Mouse (Mus musculus): ENCODE data around the gene Pard3. TPM values are rescaled to one million over a fixed set of nuclear protein-coding genes. Genes with fewer than 3 reads are reported as not detected.
A peak's percentile ranks its signal among the peaks of the same experiment; 100 is the strongest.

Gene Pard3
- polyA plus RNA-seq, 1 experiment from 2014 or later: 16.1 TPM

DNA sequence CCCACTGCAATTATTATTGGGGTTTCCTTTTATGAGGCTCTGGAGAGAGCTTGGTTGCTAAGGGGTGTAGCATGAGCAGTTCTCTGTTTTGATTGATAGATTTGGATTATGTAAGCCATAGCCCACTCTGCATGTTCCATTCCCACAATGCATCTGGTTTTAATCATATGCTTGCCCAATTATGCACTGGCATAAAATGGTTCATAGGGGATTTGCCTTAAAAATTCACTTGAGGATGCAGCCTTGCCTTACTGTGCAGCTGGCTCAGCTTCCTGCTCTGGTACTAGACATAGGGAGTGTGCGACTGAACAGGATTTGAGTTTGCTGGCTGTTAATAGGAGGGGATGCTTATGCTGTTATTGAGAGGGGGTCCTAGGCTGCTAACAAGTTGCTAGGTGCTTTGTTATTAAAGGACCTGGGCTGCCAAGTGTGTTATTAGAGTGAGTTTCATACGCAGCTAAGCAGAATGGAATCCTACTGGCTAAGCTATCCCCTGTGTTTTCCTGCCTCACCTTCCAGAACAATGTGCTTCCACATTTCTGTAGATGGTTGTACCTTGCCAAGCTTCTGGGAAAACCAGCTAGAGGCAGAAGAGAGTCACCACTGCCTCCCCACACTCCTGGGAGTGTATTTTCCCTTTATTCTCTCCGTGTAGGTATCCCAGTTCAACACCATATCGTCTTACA, 151.2 kb downstream of the Pard3 start:
- ATAC-seq (ENCODE audit: low FRiP score): peak; percentile 84
- Histone ChIP-seq H3K9me3 (replicated peaks) (no peaks in the 10 kb centered on the region), H3K27ac (replicated peaks) (peak overlapping the region; percentile 54), H3K4me2 (no peak overlapping the region; the same call in 1 of the 2 replicates), H3K36me3 (no peaks in the 10 kb centered on the region), H3K4me3 (replicated peaks) (no peak overlapping the region), H3K27me3 (replicated peaks) (no peaks in the 10 kb centered on the region), H3K4me1 (peaks cover 35% of the 10 kb centered on the region), H3K9ac (replicated peaks) (no peak overlapping the region)
- WGBS: 35% methylated on average over 4 of the region's 4 CpGs

DNA sequence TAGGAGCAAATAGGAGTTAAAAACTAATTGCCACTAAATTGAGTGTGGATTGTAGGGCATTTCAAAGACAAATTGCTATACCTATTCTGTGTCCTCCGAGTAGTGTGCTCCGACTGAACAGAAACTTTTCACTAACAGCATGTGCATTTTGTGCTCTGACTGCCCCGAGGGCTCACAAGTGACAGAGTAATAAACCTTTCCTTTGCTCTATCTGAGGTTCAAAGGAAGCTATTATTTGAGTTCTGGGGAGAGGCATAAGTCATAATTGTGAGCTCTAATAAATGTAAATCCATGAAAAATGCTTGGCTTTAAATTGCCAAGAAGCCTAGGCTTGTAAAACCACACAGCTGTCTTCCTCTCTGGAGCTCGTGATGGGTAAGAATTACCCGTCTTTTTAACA, 156.5 kb downstream of the Pard3 start:
- Histone ChIP-seq H3K36me3 (no peaks in the 10 kb centered on the region), H3K27me3 (replicated peaks) (no peaks in the 10 kb centered on the region), H3K27ac (replicated peaks) (0 out of 2 replicates have a peak overlapping the region, but pooled peaks have one; percentile 60), H3K9me3 (replicated peaks) (no peaks in the 10 kb centered on the region), H3K4me1 (peaks cover 43% of the 10 kb centered on the region), H3K4me2 (no peak overlapping the region), H3K4me3 (replicated peaks) (no peak overlapping the region), H3K9ac (replicated peaks) (no peak overlapping the region)
- 15% methylated on average over 5 of the region's 5 CpGs for WGBS
- no peak for ATAC-seq (ENCODE audit: low FRiP score)

DNA sequence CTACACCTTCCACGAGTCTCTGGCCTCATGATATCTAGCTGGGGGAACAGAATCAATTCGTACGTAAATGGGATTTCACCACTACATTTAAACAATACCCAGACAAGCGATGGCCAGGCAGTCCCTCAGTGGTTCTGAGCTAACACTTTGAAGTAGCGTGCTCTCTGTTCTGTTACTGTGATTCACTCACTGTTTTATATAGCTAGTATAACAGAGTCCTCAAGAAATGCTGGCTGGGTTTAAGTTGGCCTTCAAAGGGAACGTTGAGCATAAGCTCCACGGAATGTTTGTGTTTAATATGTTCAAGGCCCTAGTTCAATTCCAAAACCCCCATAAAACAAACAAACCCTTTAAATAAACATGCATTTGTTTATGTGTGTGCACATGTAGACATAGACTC, 156.9 kb downstream of the Pard3 start:
- Histone ChIP-seq H3K9me3 (replicated peaks) (no peaks in the 10 kb centered on the region), H3K27ac (replicated peaks) (no peak overlapping the region), H3K4me2 (no peak overlapping the region), H3K27me3 (replicated peaks) (no peaks in the 10 kb centered on the region), H3K36me3 (no peaks in the 10 kb centered on the region), H3K4me3 (replicated peaks) (no peak overlapping the region), H3K9ac (replicated peaks) (no peak overlapping the region), H3K4me1 (peaks cover 40% of the 10 kb centered on the region)
- WGBS: 42% methylated on average over 7 of the region's 7 CpGs
- ATAC-seq (ENCODE audit: low FRiP score): no peak

DNA sequence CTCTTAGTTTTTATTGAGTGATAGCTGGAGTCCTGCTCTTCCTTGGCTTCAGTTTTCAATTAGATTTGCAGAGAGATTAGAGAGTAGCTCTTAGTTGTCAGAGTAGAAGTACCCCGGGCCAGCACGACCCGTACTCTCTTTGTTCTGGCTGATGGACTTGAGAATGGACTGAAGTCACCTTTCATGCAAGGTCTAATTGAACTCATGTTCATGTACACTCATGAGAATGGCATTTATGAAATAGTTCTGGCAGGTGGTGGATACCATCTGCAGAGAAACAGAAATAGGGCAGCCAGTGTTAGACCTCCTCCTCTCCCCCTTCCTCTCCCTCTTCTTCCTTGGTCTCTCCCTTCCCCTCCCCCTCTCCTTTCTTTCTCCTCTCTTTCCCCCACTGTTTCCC, 158.7 kb downstream of the Pard3 start:
- Histone ChIP-seq H3K27me3 (replicated peaks) (no peaks in the 10 kb centered on the region), H3K4me3 (replicated peaks) (no peak overlapping the region), H3K9me3 (replicated peaks) (no peaks in the 10 kb centered on the region), H3K27ac (replicated peaks) (no peak overlapping the region), H3K4me2 (no peak overlapping the region), H3K36me3 (no peaks in the 10 kb centered on the region), H3K4me1 (peaks cover 40% of the 10 kb centered on the region), H3K9ac (replicated peaks) (no peak overlapping the region)
- no peak for ATAC-seq (ENCODE audit: low FRiP score)
- 83% methylated on average over 3 of the region's 3 CpGs for WGBS

DNA sequence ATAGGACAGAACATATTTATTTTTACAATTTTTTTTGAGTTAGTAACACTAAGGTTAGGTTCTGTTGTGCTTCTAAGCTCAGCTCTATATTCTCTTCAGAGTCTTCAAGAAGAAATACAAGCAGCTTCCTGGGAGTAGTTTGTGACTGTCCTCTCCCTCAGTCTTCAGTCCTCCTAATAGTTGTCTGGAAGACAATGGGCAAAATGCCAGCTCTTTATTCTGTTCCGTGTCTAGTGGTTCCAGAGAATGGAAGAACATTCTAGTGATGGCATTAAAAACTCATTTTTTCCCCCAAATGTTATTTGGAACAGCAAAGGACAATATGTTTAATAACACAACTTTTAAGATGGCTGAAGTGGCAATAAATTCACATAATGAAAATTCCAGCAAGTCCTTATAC, 163.3 kb downstream of the Pard3 start:
- Histone ChIP-seq H3K27ac (replicated peaks) (no peak overlapping the region), H3K36me3 (no peaks in the 10 kb centered on the region), H3K4me1 (peaks cover 31% of the 10 kb centered on the region), H3K4me3 (replicated peaks) (no peak overlapping the region), H3K9ac (replicated peaks) (no peak overlapping the region), H3K9me3 (replicated peaks) (no peaks in the 10 kb centered on the region), H3K4me2 (no peak overlapping the region), H3K27me3 (replicated peaks) (no peaks in the 10 kb centered on the region)
- 16% methylated on average over 1 of the region's 1 CpGs for WGBS
- no peak for ATAC-seq (ENCODE audit: low FRiP score)

DNA sequence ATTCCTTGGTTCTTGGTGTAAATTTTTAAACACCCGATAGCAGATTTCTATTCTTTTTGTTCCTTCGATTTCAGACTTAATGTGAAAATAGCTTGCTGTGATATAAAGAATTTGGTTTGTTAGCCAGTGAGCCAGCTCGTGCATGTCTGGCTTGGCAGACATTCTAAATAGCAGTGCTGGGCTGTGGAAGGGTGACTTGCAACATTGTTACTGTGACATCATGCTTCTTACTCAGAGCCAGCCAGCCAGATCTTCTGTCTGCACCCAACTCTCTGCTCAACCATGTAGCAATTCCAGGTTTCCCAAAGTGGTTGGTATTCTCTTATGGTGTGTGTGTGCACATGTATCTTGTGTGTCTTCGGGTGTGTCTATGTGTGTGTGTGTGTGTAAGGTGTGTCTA, 163.7 kb downstream of the Pard3 start:
- Histone ChIP-seq H3K27ac (replicated peaks) (peak overlapping the region; percentile 58), H3K4me3 (replicated peaks) (no peak overlapping the region), H3K9me3 (replicated peaks) (no peaks in the 10 kb centered on the region), H3K9ac (replicated peaks) (no peak overlapping the region), H3K27me3 (replicated peaks) (no peaks in the 10 kb centered on the region), H3K36me3 (no peaks in the 10 kb centered on the region), H3K4me1 (peaks cover 30% of the 10 kb centered on the region), H3K4me2 (no peak overlapping the region)
- WGBS: 57% methylated on average over 4 of the region's 4 CpGs
- ATAC-seq (ENCODE audit: low FRiP score): peak; percentile 49; the same call in 1 of the 2 replicates

DNA sequence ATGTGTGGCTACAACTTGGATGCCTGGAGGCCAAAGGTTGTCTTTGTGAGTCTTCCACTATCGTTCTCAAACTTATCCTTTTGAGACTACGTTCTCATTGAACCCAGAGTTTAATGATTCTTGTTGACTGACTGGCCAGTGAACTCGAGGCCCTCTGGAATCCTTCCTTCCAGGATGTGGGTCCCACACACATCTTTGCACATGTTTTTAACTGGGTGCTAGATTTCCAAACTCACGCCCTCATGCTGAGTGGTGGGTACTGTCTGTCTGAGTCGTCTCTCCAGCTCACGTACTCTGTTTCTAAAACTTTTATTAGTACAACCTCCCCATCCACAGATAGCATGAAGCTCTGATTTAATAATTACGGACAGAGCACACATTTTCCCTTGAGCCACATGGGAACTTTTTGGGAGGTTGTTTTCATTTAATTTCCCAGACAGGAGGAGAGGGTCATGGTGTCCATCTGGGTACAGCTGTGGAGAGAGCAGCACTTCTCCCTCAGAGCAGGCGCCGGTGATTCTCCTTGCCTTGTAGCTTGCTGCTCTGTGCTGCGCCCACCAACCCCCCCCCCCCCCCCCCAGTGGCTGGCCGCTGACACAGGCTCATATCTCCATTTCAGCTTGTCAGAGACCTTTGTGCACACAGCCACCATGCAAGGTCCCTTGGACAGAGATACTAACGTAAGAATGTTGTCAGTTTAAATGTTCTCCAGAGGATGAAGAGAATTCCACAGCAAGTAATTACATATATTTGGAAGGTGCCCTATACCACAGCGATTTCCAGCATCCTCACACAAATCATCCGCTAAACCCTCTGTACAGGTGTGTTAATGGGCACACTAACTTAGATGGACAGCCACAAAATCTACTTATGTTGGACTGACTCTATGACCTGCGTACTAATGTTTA, 165.9 kb downstream of the Pard3 start:
- Histone ChIP-seq H3K9me3 (replicated peaks) (no peaks in the 10 kb centered on the region), H3K4me3 (replicated peaks) (no peak overlapping the region), H3K4me2 (no peak overlapping the region), H3K4me1 (peaks cover 30% of the 10 kb centered on the region), H3K27me3 (replicated peaks) (no peaks in the 10 kb centered on the region), H3K9ac (replicated peaks) (no peak overlapping the region), H3K36me3 (no peaks in the 10 kb centered on the region), H3K27ac (replicated peaks) (0 out of 2 replicates have a peak overlapping the region, but pooled peaks have one; percentile 6)
- WGBS: 71% methylated on average over 15 of the region's 15 CpGs
- ATAC-seq (ENCODE audit: low FRiP score): no peak

DNA sequence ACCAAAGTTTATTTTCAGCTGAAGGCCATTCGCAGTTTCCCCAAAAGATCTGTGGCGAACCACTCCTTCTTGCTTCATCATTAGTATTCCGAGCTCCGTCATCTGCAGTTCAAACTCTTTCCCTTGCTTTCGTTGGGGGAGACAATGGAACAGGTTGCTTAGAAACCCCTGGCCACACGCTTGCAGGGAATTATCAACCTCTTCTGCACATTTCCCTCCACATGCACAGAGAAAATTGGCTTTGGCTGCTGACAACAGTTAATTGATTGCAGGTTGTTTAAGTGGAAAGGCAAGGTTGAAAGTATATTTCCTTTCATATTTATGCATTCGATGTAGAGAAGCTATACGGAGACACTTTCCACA, 166.5 kb downstream of the Pard3 start:
- no peaks in the 10 kb centered on the region for H3K27me3 ChIP-seq (replicated peaks)
- no peak overlapping the region for H3K4me3 ChIP-seq (replicated peaks)
- no peaks in the 10 kb centered on the region for H3K36me3 ChIP-seq
- H3K9me3 ChIP-seq (replicated peaks): no peaks in the 10 kb centered on the region
- H3K27ac ChIP-seq (replicated peaks): peak overlapping the region; percentile 6; the same call in 1 of the 2 replicates
- H3K4me2 ChIP-seq: no peak overlapping the region
- H3K9ac ChIP-seq (replicated peaks): no peak overlapping the region
- H3K4me1 ChIP-seq: peaks cover 27% of the 10 kb centered on the region
- WGBS: 38% methylated on average over 8 of the region's 8 CpGs
- ATAC-seq (ENCODE audit: low FRiP score): no peak

DNA sequence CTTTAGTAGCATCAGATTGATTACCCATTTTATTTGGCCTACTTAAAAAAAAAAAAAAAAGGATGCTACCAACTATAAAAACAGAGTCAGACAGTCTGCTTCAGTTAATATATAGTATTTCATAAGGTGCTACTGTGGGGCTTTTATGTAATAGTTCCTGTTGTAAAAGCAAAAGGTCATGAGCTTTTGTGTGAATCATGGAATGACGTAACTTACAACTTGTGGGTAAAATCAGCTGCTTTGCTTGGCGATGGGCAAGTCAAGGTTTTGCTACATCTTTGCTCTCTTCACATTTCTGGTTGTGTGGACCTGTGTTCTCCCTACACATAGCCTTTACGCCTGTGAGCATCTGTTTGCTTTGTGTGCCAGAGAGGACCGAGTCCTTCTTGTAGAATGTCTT, 179.7 kb downstream of the Pard3 start:
- H3K9ac ChIP-seq (replicated peaks): no peak overlapping the region
- H3K4me1 ChIP-seq: peaks cover 3% of the 10 kb centered on the region
- no peaks in the 10 kb centered on the region for H3K27me3 ChIP-seq (replicated peaks)
- no peaks in the 10 kb centered on the region for H3K9me3 ChIP-seq (replicated peaks)
- 91% methylated on average over 4 of the region's 4 CpGs for WGBS
- H3K27ac ChIP-seq (replicated peaks): no peak overlapping the region
- no peak for ATAC-seq (ENCODE audit: low FRiP score)
- no peaks in the 10 kb centered on the region for H3K36me3 ChIP-seq
- H3K4me3 ChIP-seq (replicated peaks): no peak overlapping the region
- H3K4me2 ChIP-seq: no peak overlapping the region

DNA sequence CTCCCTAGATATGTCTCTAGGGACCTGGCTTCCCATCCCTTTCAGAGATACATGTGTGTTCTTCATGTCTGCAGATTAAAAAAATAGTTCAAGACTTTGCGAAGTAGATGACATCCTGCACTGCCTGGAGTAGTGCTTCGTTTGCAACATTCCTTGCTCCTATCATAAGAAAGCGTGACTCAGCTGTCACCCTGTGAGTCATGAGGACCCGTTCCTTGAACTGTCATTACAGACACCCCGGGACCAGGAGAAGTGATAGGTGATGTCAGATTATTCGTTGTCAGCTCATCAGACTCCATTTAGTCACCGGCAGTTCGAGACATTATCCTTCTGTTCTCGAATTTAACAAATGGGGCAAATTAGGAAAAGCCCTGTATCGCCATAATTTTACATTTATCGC, 180.1 kb downstream of the Pard3 start:
- Histone ChIP-seq H3K4me2 (no peak overlapping the region), H3K36me3 (no peaks in the 10 kb centered on the region), H3K9ac (replicated peaks) (no peak overlapping the region), H3K4me3 (replicated peaks) (no peak overlapping the region), H3K27me3 (replicated peaks) (no peaks in the 10 kb centered on the region), H3K27ac (replicated peaks) (no peak overlapping the region), H3K4me1 (peaks cover 8% of the 10 kb centered on the region), H3K9me3 (replicated peaks) (no peaks in the 10 kb centered on the region)
- 83% methylated on average over 11 of the region's 11 CpGs for WGBS
- no peak for ATAC-seq (ENCODE audit: low FRiP score)

DNA sequence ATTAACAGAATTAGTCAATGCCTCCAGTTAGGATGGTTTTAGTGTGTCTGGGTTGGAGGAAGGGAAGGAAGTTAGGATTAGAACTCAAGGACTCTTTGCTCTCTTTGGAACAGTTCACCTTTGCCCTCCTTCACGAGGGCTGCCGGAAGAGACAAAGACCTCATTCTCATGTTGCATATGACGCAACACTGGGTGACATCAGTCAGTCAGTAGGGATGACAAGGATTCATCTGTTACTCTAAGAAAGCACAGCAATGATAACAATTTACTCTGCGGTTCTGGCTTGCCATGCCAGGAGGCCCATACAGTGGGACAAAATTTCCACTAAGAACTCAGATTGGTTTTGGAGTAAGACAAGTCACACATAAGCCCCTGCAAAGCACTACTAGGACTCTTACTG, 187.1 kb downstream of the Pard3 start:
- Histone ChIP-seq H3K9me3 (replicated peaks) (no peaks in the 10 kb centered on the region), H3K4me3 (replicated peaks) (no peak overlapping the region), H3K4me2 (no peak overlapping the region), H3K27me3 (replicated peaks) (no peaks in the 10 kb centered on the region), H3K36me3 (no peaks in the 10 kb centered on the region), H3K9ac (replicated peaks) (no peak overlapping the region), H3K4me1 (peaks cover 37% of the 10 kb centered on the region), H3K27ac (replicated peaks) (no peak overlapping the region)
- WGBS: 72% methylated on average over 4 of the region's 4 CpGs
- ATAC-seq (ENCODE audit: low FRiP score): no peak

DNA sequence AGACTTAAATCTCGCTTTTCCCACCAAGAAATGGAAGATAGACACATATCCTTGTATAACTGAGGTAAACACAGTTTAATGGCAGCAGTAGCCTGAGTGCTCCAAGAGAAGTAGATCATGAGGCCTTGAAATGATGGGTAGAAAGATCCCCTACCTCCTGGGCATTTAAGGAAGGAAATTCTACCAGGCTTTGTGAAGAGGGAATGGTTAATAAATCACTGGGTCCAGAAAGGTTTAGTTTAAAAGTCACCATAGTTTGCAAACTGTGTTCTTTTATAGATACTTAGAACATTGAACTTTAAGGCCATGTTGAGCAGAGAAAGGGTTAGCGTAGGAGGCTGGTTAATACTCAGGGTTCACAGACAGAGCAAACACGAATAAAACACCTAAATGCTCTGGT, 187.8 kb downstream of the Pard3 start:
- ATAC-seq (ENCODE audit: low FRiP score): no peak
- 89% methylated on average over 3 of the region's 3 CpGs for WGBS

More for the DNA sequence above, 187.8 kb downstream of the Pard3 start:
- H3K27ac ChIP-seq (replicated peaks): no peak overlapping the region
- no peaks in the 10 kb centered on the region for H3K36me3 ChIP-seq
- no peak overlapping the region for H3K9ac ChIP-seq (replicated peaks)
- H3K27me3 ChIP-seq (replicated peaks): no peaks in the 10 kb centered on the region
- no peak overlapping the region for H3K4me3 ChIP-seq (replicated peaks)
- H3K4me1 ChIP-seq: peaks cover 37% of the 10 kb centered on the region
- H3K9me3 ChIP-seq (replicated peaks): no peaks in the 10 kb centered on the region
- no peak overlapping the region for H3K4me2 ChIP-seq
